Mouse (Mus musculus) liver, adult (tissue): ENCODE measurements around the gene Vsig2.

ENCODE experiments used
- GATA4 ChIP-seq: IDR thresholded peaks from 2 replicates; pipeline ENCODE4 v1.6.1; 2014; ENCODE audit warnings: mild to moderate bottlenecking, low read length; ENCODE audit not compliant: insufficient replicate concordance

Gene Vsig2

GRCm38 (mm10) chr9:37528225-37528970 is 10.7 kb upstream of the Vsig2 start:
- peak; percentile 73; the same call in 1 of the 2 replicates for TF ChIP-seq GATA4

- TF ChIP-seq GATA4 = peak; percentile 98; the same call in 1 of the 2 replicates
Measured at GRCm38 (mm10) chr9:37530031-37530887, 8.8 kb upstream of the Vsig2 start.

GRCm38 (mm10) chr9:37530888-37531705 is 8.0 kb upstream of the Vsig2 start:
- no peak for TF ChIP-seq GATA4

GRCm38 (mm10) chr9:37536851-37537250 is 2.2 kb upstream of the Vsig2 start:
- no peak for TF ChIP-seq GATA4

DNA sequence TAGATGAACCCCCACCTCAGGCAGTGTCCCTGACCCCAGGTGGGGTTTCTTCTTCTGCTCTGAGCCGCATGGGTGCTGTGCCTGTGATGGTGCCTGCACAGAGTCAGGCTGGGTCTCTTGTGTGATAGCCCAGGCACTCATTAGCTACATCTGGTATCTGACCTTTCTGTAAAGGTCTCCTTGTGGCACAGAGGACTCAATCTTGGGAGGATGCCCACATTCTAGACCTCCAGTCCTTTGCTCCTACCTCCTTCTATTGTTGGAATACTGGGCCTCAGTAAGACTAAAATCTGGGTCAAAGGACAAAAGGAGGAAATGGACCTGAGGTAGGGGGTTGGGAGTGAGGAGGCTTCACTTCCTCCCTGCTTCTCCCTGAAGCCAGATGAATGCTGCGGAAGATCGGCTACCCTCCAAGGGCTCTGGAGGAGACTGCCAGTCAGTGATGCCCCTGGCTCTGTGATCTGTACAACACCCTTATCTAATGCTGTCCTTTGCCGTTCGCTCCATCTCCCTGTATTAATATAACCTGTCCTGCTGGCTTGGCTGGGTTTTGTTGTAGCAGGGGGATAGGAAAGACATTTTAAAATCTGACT is 1.3 kb upstream of the Vsig2 start:
- TF ChIP-seq GATA4 = peak; percentile 8; the same call in 1 of the 2 replicates

- no peak for TF ChIP-seq GATA4
Measured at GRCm38 (mm10) chr9:37540226-37540625, 1.2 kb downstream of the Vsig2 start.

GRCm38 (mm10) chr9:37540701-37541575 is 1.9 kb downstream of the Vsig2 start:
- TF ChIP-seq GATA4 = no peak

DNA sequence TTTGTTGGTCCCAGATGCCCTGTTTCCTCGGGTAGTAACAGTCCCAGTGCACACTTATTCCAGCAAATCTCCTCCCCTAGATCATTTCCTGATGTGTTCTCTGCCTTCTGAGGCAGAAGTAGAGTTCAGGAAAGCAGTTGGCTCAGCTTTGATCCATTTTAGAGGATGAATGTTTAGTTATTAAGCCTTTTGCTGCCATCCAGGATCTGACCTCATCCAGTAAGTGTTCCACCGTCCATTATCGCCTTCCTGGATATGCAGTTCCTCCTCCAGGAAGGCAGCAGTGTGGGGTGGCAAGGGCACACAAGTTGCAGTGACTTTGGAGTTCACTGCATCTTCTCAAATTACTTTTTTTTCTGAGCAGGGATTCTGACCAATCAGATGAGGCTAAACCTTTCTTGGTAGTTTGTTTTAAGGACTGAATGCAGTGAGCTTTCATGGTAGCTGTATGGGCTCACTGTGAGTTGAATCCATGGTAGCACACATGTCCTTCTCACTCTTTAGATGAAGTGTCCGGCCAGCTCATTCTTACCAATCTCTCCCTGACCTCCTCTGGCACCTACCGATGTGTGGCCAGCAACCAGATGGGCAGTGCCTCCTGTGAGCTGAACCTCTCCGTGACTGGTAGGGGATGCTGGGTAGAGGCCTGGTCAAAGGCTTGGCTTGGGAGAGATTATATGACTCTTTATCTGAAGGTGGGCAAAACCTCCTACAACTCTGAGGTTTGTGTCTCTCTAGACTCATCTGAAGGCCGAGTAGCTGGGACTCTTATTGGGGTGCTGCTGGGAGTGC is 3.0 kb downstream of the Vsig2 start:
- no peak for TF ChIP-seq GATA4

GRCm38 (mm10) chr9:37543869-37544440 is 4.9 kb downstream of the Vsig2 start:
- no peak for TF ChIP-seq GATA4

DNA sequence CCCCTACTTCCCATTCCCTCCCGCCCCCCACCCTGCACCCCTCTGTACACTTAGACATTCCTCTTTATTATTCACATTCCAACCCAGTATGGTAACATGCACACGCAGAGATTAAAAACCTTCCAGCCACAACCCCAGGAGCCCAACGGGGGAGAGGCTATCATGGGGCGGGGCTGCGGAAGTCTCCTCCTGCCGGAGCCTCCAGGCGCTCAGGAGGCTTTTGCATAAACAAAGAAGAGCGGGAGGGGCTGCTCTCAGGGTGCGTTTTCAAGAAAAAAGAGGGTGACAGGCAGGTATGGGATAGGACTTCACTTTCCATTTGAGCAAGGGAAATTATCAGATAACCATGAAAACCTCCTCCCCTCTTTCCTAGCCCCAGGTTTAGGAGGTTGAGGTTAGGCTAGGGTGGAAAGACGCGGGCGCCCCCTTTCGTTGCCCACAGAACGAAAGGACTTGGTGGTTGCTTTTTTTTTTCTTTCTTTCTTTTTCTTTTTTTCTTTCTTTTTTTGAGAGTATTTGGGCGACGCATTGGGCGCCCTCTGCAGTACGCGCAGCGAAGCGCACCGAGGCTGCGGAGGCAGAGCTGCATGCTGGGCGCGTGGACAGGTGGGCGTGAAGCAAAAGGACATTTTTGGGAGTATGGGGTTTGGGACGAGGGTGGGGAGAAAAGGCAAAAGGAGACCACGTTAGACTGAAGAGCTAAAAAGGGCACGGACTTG is 5.6 kb downstream of the Vsig2 start:
- no peak; the same call in 1 of the 2 replicates for TF ChIP-seq GATA4

DNA sequence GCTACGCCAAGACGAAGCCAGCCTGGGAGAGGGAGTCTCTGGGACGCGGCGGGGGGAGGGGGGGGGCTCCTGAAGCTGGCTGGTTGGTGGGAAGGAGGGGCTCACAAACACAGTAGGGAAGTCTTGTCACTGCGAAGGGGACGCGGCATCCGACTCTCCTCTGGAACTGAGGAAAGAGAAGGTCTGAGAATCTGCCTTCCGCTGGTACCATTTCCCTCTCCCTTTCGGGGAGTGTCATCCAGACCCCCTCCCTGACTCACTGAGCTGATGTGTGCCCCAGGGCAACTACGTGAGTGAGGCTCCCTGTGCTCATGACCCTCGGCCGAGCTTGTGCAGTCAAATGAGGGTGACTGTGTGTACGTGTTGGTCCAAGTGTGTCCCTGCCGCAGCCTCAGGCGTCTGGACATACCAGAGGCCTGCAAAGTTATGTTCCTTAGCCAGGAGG is 6.1 kb downstream of the Vsig2 start:
- TF ChIP-seq GATA4 = no peak

- peak; percentile 52; the same call in 1 of the 2 replicates for TF ChIP-seq GATA4
Measured at GRCm38 (mm10) chr9:37545847-37546452, 6.9 kb downstream of the Vsig2 start.

GRCm38 (mm10) chr9:37546889-37547288 is 7.8 kb downstream of the Vsig2 start:
- TF ChIP-seq GATA4 = no peak
